Mouse (Mus musculus) neural tube, embryonic 12.5 days (tissue): ENCODE measurements around the gene Gid8. TPM values are rescaled to one million over a fixed set of nuclear protein-coding genes. Genes with fewer than 3 reads are reported as not detected.

ENCODE experiments used
- ATAC-seq: fragments of 200-750 bp; cut with Nextera tagmentation; 2 replicates; pipeline ENCODE4 v1.8.0; 2017; ENCODE audit warnings: low read depth, mild to moderate bottlenecking, moderate TSS enrichment, moderate library complexity; ENCODE audit not compliant: low FRiP score
- H3K27ac ChIP-seq: fragments of 300-500 bp; sonication (generic); 2 replicates; pipeline ENCODE4 v1.5.1; 2016
- H3K27me3 ChIP-seq: fragments of 300-500 bp; sonication (generic); replicated peaks from 2 replicates; pipeline ENCODE4 v1.6.1; 2016; ENCODE audit warnings: mild to moderate bottlenecking
- H3K36me3 ChIP-seq: fragments of 300-500 bp; sonication (generic); 2 replicates; pipeline ENCODE4 v1.6.1; 2016; ENCODE audit warnings: mild to moderate bottlenecking
- H3K4me1 ChIP-seq: fragments of 300-500 bp; sonication (generic); 2 replicates; pipeline ENCODE4 v1.6.1; 2016
- H3K4me2 ChIP-seq: fragments of 300-500 bp; sonication (generic); replicated peaks from 2 replicates; pipeline ENCODE4 v1.6.1; 2016; ENCODE audit warnings: mild to moderate bottlenecking
- H3K4me3 ChIP-seq: fragments of 300-500 bp; sonication (generic); 2 replicates; pipeline ENCODE4 v1.5.1; 2016
- H3K9ac ChIP-seq: fragments of 300-500 bp; sonication (generic); 2 replicates; pipeline ENCODE4 v1.6.1; 2016; ENCODE audit warnings: mild to moderate bottlenecking
- H3K9me3 ChIP-seq: fragments of 300-500 bp; sonication (generic); 2 replicates; pipeline ENCODE4 v1.6.1; 2016; ENCODE audit warnings: mild to moderate bottlenecking
- WGBS: fragments of 180-500 bp; shearing (Covaris S2); methylation state at CpG from one replicate; pipeline ENCODE4 v1.1.7; 2016; 5-methylcytosine and 5-hydroxymethylcytosine counted together
- polyA plus RNA-seq: library from polyadenylated mRNA; unstranded; fragments of >200 nt; fragmentation: Nextera tagmentation; extraction: Ambion mirVana; gene quantifications from 2 replicates; pipeline ENCODE4 v1.2.1, GENCODE M21; 2016

Gene Gid8
- 53.8 and 56.8 TPM in 2 replicates for polyA plus RNA-seq

GRCm38 (mm10) chr2:180709923-180710272 lies at the start of gene Gid8, which contains the start of gene Dido1:
Gene Gid8 (plus strand): TSS chr2:180710117.
Gene Dido1 (minus strand): TSS chr2:180709999.
- Histone ChIP-seq H3K4me1 (peaks cover 18% of the 10 kb centered on the region), H3K27me3 (no peaks in the 10 kb centered on the region), H3K36me3 (peaks cover 13% of the 10 kb centered on the region), H3K27ac (peak within 1 kb of the TSS; percentile 66), H3K4me2 (peak within 1 kb of the TSS; percentile 75), H3K9me3 (no peaks in the 10 kb centered on the region), H3K4me3 (peak within 1 kb of the TSS; percentile 100), H3K9ac (peak within 1 kb of the TSS; percentile 100)
- WGBS = under 1% methylated on average over 40 of the region's 43 CpGs
- ATAC-seq = peak; percentile 95

- no peak overlapping the region for H3K4me3 ChIP-seq
- no peak overlapping the region for H3K27ac ChIP-seq
- H3K4me2 ChIP-seq = no peak overlapping the region
- H3K36me3 ChIP-seq = peaks cover 25% of the 10 kb centered on the region
- H3K27me3 ChIP-seq = no peaks in the 10 kb centered on the region
- 97% methylated on average over 5 of the region's 5 CpGs for WGBS
- no peak for ATAC-seq
- H3K4me1 ChIP-seq = peaks cover 13% of the 10 kb centered on the region
- H3K9ac ChIP-seq = no peak overlapping the region
- no peaks in the 10 kb centered on the region for H3K9me3 ChIP-seq
These were observed 49.4 kb upstream of the Gid8 start for GRCm38 (mm10) chr2:180660521-180660920.

GRCm38 (mm10) chr2:180662008-180662407 lies 47.9 kb upstream of the Gid8 start:
- Histone ChIP-seq H3K4me1 (peaks cover 13% of the 10 kb centered on the region), H3K4me2 (no peak overlapping the region), H3K9me3 (no peaks in the 10 kb centered on the region), H3K4me3 (no peak overlapping the region), H3K9ac (no peak overlapping the region), H3K36me3 (peaks cover 39% of the 10 kb centered on the region), H3K27me3 (no peaks in the 10 kb centered on the region), H3K27ac (no peak overlapping the region)
- no peak for ATAC-seq
- 92% methylated on average over 4 of the region's 4 CpGs for WGBS

- H3K36me3 ChIP-seq = peaks cover 57% of the 10 kb centered on the region
- no peak overlapping the region for H3K27ac ChIP-seq
- no peaks in the 10 kb centered on the region for H3K9me3 ChIP-seq
- no peaks in the 10 kb centered on the region for H3K4me1 ChIP-seq
- no peak overlapping the region for H3K9ac ChIP-seq
- ATAC-seq = no peak
- WGBS = 92% methylated on average over 2 of the region's 2 CpGs
- no peak overlapping the region for H3K4me2 ChIP-seq
- no peaks in the 10 kb centered on the region for H3K27me3 ChIP-seq
- H3K4me3 ChIP-seq = no peak overlapping the region
These were observed 33.2 kb upstream of the Gid8 start for GRCm38 (mm10) chr2:180676706-180677105.

- Histone ChIP-seq H3K27me3 (no peaks in the 10 kb centered on the region), H3K4me2 (no peak overlapping the region), H3K4me3 (no peak overlapping the region), H3K9me3 (no peaks in the 10 kb centered on the region), H3K36me3 (peaks cover 56% of the 10 kb centered on the region), H3K9ac (no peak overlapping the region), H3K27ac (no peak overlapping the region), H3K4me1 (no peaks in the 10 kb centered on the region)
- 24% methylated on average over 4 of the region's 4 CpGs for WGBS
- ATAC-seq = peak; percentile 76
These were observed 31.2 kb upstream of the Gid8 start for GRCm38 (mm10) chr2:180678609-180679140.

GRCm38 (mm10) chr2:180681225-180681624 lies 28.7 kb upstream of the Gid8 start:
- Histone ChIP-seq H3K4me3 (no peak overlapping the region), H3K4me1 (no peaks in the 10 kb centered on the region), H3K27me3 (no peaks in the 10 kb centered on the region), H3K27ac (no peak overlapping the region), H3K9ac (no peak overlapping the region), H3K4me2 (no peak overlapping the region), H3K9me3 (no peaks in the 10 kb centered on the region), H3K36me3 (peaks cover 67% of the 10 kb centered on the region)
- WGBS = 61% methylated on average over 2 of the region's 2 CpGs
- no peak for ATAC-seq

GRCm38 (mm10) chr2:180683524-180683923 lies 26.4 kb upstream of the Gid8 start:
- no peak overlapping the region for H3K4me2 ChIP-seq
- H3K27me3 ChIP-seq = no peaks in the 10 kb centered on the region
- no peaks in the 10 kb centered on the region for H3K9me3 ChIP-seq
- ATAC-seq = no peak
- no peak overlapping the region for H3K9ac ChIP-seq
- peaks cover 89% of the 10 kb centered on the region for H3K36me3 ChIP-seq
- H3K27ac ChIP-seq = no peak overlapping the region
- WGBS = 85% methylated on average over 2 of the region's 2 CpGs
- H3K4me1 ChIP-seq = no peaks in the 10 kb centered on the region
- H3K4me3 ChIP-seq = no peak overlapping the region

- Histone ChIP-seq H3K27ac (no peak overlapping the region), H3K36me3 (peaks cover 91% of the 10 kb centered on the region), H3K9ac (no peak overlapping the region), H3K4me3 (no peak overlapping the region), H3K9me3 (no peaks in the 10 kb centered on the region), H3K27me3 (no peaks in the 10 kb centered on the region), H3K4me1 (no peaks in the 10 kb centered on the region), H3K4me2 (no peak overlapping the region)
- no peak for ATAC-seq
- 94% methylated on average over 4 of the region's 4 CpGs for WGBS
These were observed 25.9 kb upstream of the Gid8 start for GRCm38 (mm10) chr2:180684031-180684430.

- Histone ChIP-seq H3K9me3 (no peaks in the 10 kb centered on the region), H3K4me3 (no peak overlapping the region), H3K36me3 (peaks cover 60% of the 10 kb centered on the region), H3K4me1 (peaks cover 11% of the 10 kb centered on the region; the same call in 1 of the 2 replicates), H3K27me3 (no peaks in the 10 kb centered on the region), H3K9ac (no peak overlapping the region), H3K27ac (no peak overlapping the region), H3K4me2 (no peak overlapping the region)
- 92% methylated on average over 5 of the region's 5 CpGs for WGBS
- ATAC-seq = no peak
These were observed 20.1 kb upstream of the Gid8 start for GRCm38 (mm10) chr2:180689841-180690240.

GRCm38 (mm10) chr2:180692630-180693029 lies 17.3 kb upstream of the Gid8 start:
- 0 out of 2 replicates have a peak overlapping the region, but pooled peaks have one; percentile 17 for H3K9ac ChIP-seq
- WGBS = 0% methylated on average over 1 of the region's 1 CpGs
- ATAC-seq = peak; percentile 48; the same call in 1 of the 2 replicates

GRCm38 (mm10) chr2:180695176-180695575 lies 14.7 kb upstream of the Gid8 start:
- Histone ChIP-seq H3K4me1 (peaks cover 21% of the 10 kb centered on the region), H3K4me2 (no peak overlapping the region), H3K9ac (no peak overlapping the region), H3K36me3 (peaks cover 9% of the 10 kb centered on the region), H3K27ac (no peak overlapping the region), H3K9me3 (no peaks in the 10 kb centered on the region), H3K27me3 (no peaks in the 10 kb centered on the region), H3K4me3 (no peak overlapping the region)
- WGBS = 72% methylated on average over 2 of the region's 2 CpGs
- ATAC-seq = no peak

More at GRCm38 (mm10) chr2:180692630-180693029, 17.3 kb upstream of the Gid8 start:
- peaks cover 33% of the 10 kb centered on the region for H3K36me3 ChIP-seq
- H3K27ac ChIP-seq = 0 out of 2 replicates have a peak overlapping the region, but pooled peaks have one; percentile 50
- peaks cover 11% of the 10 kb centered on the region; the same call in 1 of the 2 replicates for H3K4me1 ChIP-seq
- no peaks in the 10 kb centered on the region for H3K27me3 ChIP-seq
- peak overlapping the region; percentile 39 for H3K4me2 ChIP-seq
- H3K9me3 ChIP-seq = no peaks in the 10 kb centered on the region
- H3K4me3 ChIP-seq = no peak overlapping the region

GRCm38 (mm10) chr2:180700457-180700856 lies 9.5 kb upstream of the Gid8 start:
- 80% methylated on average over 5 of the region's 5 CpGs for WGBS
- Histone ChIP-seq H3K9ac (peak overlapping the region; percentile 93; the same call in 1 of the 2 replicates), H3K27me3 (no peaks in the 10 kb centered on the region), H3K27ac (no peak overlapping the region), H3K4me1 (peaks cover 30% of the 10 kb centered on the region), H3K4me3 (peak overlapping the region; percentile 88; the same call in 1 of the 2 replicates), H3K36me3 (no peaks in the 10 kb centered on the region), H3K9me3 (no peaks in the 10 kb centered on the region), H3K4me2 (peak overlapping the region; percentile 81)
- no peak for ATAC-seq
